Mouse (Mus musculus) hindbrain, embryonic 10.5 days (tissue): ENCODE measurements around the gene Tspan4. TPM values are rescaled to one million over a fixed set of nuclear protein-coding genes. Genes with fewer than 3 reads are reported as not detected.

ENCODE experiments used
- DNase-seq: peaks from one replicate; pipeline ENCODE4 v3.0.0-alpha.2; 2017; ENCODE audit warnings: low spot score
- H3K27ac ChIP-seq: fragments of 300-500 bp; sonication (generic); 2 replicates; pipeline ENCODE4 v1.5.1; 2016; ENCODE audit warnings: mild to moderate bottlenecking, moderate library complexity
- H3K27me3 ChIP-seq: fragments of 300-500 bp; sonication (generic); 2 replicates; pipeline ENCODE4 v1.6.1; 2016; ENCODE audit warnings: mild to moderate bottlenecking; ENCODE audit not compliant: poor library complexity, insufficient read depth, severe bottlenecking
- H3K36me3 ChIP-seq: fragments of 300-500 bp; sonication (generic); 2 replicates; pipeline ENCODE4 v1.6.1; 2016; ENCODE audit warnings: mild to moderate bottlenecking, moderate library complexity
- H3K4me1 ChIP-seq: fragments of 300-500 bp; sonication (generic); replicated peaks from 2 replicates; pipeline ENCODE4 v1.6.1; 2016; ENCODE audit warnings: mild to moderate bottlenecking
- H3K4me3 ChIP-seq: fragments of 300-500 bp; sonication (generic); 2 replicates; pipeline ENCODE4 v1.5.1; 2016; ENCODE audit warnings: mild to moderate bottlenecking, moderate library complexity
- H3K9me3 ChIP-seq: fragments of 300-500 bp; sonication (generic); 2 replicates; pipeline ENCODE4 v1.6.1; 2016; ENCODE audit warnings: mild to moderate bottlenecking, moderate library complexity
- WGBS: fragments of 180-500 bp; shearing (Covaris S2); methylation state at CpG from one replicate; pipeline ENCODE4 v1.1.7; 2016; 5-methylcytosine and 5-hydroxymethylcytosine counted together
- polyA plus RNA-seq: library from polyadenylated mRNA; unstranded; fragments of >200 nt; fragmentation: Nextera tagmentation; extraction: Ambion mirVana; gene quantifications from 2 replicates; pipeline ENCODE4 v1.2.1, GENCODE M21; 2016

Gene Tspan4
- polyA plus RNA-seq, 1 experiment from 2014 or later, result 38.6 TPM

DNA sequence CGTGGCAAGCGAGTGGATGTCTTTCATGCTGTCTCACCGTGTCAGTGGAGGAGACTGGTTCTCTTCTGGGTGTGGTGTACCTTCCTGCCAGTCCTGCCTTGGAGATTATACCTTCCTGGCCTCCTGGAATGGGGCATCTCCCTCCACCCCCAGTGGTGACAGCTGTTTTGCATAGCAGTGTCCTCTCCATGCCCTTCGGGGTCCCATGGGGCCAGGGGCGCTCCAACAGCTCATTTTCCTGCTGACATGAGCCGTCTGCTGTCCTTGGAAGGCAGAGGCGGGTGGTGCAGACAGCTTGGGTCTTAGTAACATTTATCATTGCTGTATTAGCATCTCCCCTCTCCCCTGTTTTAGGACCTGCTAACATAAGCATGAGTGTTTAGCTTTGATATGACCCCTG is 12.1 kb downstream of the Tspan4 start:
- H3K4me1 ChIP-seq, result peaks cover 30% of the 10 kb centered on the region
- H3K27me3 ChIP-seq, result peaks cover 25% of the 10 kb centered on the region
- WGBS, result 81% methylated on average over 7 of the region's 7 CpGs
- peaks cover 15% of the 10 kb centered on the region for H3K36me3 ChIP-seq
- no peak overlapping the region for H3K27ac ChIP-seq
- H3K4me3 ChIP-seq, result no peak overlapping the region
- DNase-seq, result no peak
- no peaks in the 10 kb centered on the region for H3K9me3 ChIP-seq

DNA sequence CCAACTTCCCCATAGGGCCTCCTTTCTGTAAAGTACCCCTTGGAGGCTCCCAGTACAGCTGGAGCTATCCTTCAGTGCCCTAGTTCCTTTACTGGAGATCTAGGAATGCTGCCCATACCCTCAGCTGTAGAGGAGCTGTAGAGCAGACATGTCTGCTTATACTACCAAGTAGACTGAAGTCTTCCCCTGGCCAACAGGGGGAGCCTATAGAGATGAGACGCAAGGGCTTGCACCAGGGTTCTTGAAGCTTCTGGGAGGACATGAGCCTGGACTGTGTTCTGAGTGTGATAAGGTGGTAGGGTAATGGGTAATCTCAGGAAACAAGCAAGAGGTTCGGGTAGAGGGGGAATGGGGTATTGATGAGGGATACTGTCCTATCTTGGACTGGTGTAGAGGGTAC is 16.1 kb downstream of the Tspan4 start:
- 82% methylated on average over 2 of the region's 2 CpGs for WGBS
- Histone ChIP-seq H3K4me1 (peaks cover 5% of the 10 kb centered on the region; the same call in 1 of the 2 replicates), H3K4me3 (no peak overlapping the region), H3K27ac (no peak overlapping the region), H3K9me3 (no peaks in the 10 kb centered on the region), H3K36me3 (peaks cover 46% of the 10 kb centered on the region), H3K27me3 (no peaks in the 10 kb centered on the region)
- no peak for DNase-seq

- no peaks in the 10 kb centered on the region for H3K27me3 ChIP-seq
- H3K9me3 ChIP-seq, result no peaks in the 10 kb centered on the region
- no peak for DNase-seq
- H3K4me1 ChIP-seq, result no peaks in the 10 kb centered on the region
- 88% methylated on average over 5 of the region's 5 CpGs for WGBS
- no peak overlapping the region for H3K27ac ChIP-seq
- no peak overlapping the region for H3K4me3 ChIP-seq
- peaks cover 51% of the 10 kb centered on the region for H3K36me3 ChIP-seq
These were observed 17.7 kb downstream of the Tspan4 start for GRCm38 (mm10) chr7:141492738-141493137.

DNA sequence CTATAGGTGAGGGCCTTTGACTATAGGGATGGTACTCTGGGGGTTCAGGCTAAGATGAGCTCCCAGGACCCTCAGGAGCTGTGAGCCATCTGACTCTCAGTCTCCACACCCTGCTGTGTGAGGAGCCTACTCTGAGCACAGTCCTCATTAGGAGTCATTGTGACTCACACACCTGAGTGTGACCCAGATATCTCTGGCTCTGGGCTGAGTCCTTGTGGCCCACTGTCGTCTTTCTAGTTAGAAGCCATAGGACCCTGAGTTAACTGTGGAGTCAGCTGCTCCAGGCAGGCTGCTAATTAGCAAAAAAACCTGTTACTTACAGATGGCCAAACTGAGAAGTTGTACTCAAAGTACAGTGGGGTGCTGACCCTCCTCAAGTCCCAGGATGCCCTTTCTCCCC is 18.7 kb downstream of the Tspan4 start:
- Histone ChIP-seq H3K4me3 (no peak overlapping the region), H3K9me3 (no peaks in the 10 kb centered on the region), H3K27ac (no peak overlapping the region), H3K27me3 (no peaks in the 10 kb centered on the region), H3K36me3 (peaks cover 51% of the 10 kb centered on the region), H3K4me1 (no peaks in the 10 kb centered on the region)
- DNase-seq, result no peak
- WGBS, result 78% methylated on average over 1 of the region's 1 CpGs

- 81% methylated on average over 2 of the region's 2 CpGs for WGBS
- Histone ChIP-seq H3K4me3 (no peak overlapping the region), H3K9me3 (no peaks in the 10 kb centered on the region), H3K36me3 (peaks cover 62% of the 10 kb centered on the region), H3K4me1 (no peaks in the 10 kb centered on the region), H3K27ac (no peak overlapping the region), H3K27me3 (no peaks in the 10 kb centered on the region)
- DNase-seq, result no peak
These were observed 20.3 kb downstream of the Tspan4 start for GRCm38 (mm10) chr7:141495379-141495778.

- DNase-seq, result no peak
- no peaks in the 10 kb centered on the region for H3K27me3 ChIP-seq
- peaks cover 61% of the 10 kb centered on the region for H3K36me3 ChIP-seq
- no peaks in the 10 kb centered on the region for H3K4me1 ChIP-seq
- no peak overlapping the region for H3K4me3 ChIP-seq
- no peak overlapping the region for H3K27ac ChIP-seq
- no peaks in the 10 kb centered on the region for H3K9me3 ChIP-seq
- WGBS, result 93% methylated on average over 4 of the region's 4 CpGs
These were observed 20.9 kb downstream of the Tspan4 start for GRCm38 (mm10) chr7:141495940-141496339.

DNA sequence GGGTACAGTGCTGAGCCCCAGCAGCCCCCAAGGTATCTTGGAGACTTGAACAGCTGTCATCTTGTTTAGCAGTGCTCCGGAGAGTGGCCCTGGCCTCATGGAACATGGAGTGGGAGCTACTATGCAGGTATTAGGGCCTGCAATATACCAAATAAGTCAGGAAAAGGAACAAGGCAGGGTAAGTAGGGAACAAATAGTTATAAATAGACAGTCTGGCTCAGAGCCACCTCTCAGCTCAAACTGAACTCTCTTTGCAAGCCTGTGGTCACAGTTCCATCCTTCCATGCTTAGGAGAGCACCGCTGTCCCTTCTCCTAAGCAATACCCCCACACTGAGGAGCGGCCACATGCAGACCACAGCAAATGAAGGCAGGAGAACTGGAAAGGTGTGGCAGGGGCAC is 22.6 kb downstream of the Tspan4 start:
- H3K27ac ChIP-seq, result no peak overlapping the region
- no peak for DNase-seq
- H3K36me3 ChIP-seq, result peaks cover 52% of the 10 kb centered on the region
- WGBS, result 93% methylated on average over 3 of the region's 3 CpGs
- H3K27me3 ChIP-seq, result no peaks in the 10 kb centered on the region
- no peak overlapping the region for H3K4me3 ChIP-seq
- H3K4me1 ChIP-seq, result no peaks in the 10 kb centered on the region
- no peaks in the 10 kb centered on the region for H3K9me3 ChIP-seq

DNA sequence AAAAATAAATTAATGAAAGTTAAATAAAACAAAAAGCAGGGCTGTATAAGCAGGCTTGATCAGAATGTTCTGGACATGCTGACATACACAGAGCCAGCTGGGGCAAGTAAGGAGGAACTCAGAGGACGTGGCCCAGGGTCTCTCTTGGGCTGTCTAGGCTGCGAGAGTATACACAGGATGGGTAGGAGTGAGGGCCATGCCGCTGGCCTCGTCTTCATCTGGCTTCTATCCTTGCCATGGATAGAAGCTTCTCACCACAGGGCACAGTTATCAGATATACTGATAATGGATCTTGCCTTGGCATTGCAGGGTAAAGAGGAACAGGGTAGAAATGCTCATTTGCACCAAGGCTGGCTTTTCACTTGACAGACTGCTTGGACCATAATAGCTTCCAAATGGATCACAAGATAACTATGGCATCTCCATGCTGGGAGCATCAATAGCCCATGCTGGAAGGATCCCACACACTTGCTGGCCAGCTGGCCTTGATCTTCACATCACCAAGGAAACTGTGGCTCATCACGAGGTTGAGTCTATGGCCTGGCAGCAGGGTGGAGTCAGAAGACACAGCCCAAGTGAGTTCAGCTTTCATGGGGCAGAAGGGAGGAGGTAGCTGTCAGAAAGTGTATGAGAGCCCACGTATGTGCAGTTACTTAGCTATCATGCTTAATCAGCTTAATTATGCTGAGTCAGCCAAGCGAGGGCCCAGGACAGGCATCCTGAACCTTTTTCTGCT is 26.9 kb downstream of the Tspan4 start:
- Histone ChIP-seq H3K4me3 (no peak overlapping the region), H3K36me3 (peaks cover 32% of the 10 kb centered on the region), H3K27ac (no peak overlapping the region), H3K9me3 (no peaks in the 10 kb centered on the region), H3K4me1 (0 out of 2 replicates have a peak, but pooled peaks cover 6% of the 10 kb centered on the region), H3K27me3 (no peaks in the 10 kb centered on the region)
- 88% methylated on average over 7 of the region's 7 CpGs for WGBS
- no peak for DNase-seq

GRCm38 (mm10) chr7:141502556-141502905 is 27.5 kb downstream of the Tspan4 start:
- Histone ChIP-seq H3K36me3 (peaks cover 37% of the 10 kb centered on the region), H3K9me3 (no peaks in the 10 kb centered on the region), H3K27ac (no peak overlapping the region), H3K4me3 (no peak overlapping the region), H3K4me1 (0 out of 2 replicates have a peak, but pooled peaks cover 6% of the 10 kb centered on the region), H3K27me3 (no peaks in the 10 kb centered on the region)
- DNase-seq, result no peak
- WGBS, result 95% methylated on average over 5 of the region's 5 CpGs

DNA sequence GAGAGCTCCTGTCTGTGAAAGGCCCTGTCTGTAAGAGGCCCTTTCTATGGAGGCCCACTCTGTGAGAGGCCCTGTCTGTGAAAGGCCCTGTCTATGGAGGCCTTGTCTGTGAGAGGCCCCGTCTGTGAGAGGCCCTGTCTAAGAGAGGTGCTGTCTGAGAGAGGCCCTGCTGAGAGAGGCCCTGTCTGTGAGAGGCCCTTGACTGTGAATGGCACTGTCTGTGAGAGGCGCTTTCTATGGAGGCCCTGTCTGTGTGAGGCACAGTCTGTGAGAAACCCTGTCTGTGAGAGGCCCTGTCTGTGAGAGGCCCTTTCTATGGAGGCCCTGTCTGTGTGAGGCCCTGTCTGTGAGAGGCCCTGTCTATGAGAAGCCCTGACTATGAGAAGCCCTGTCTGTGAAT is 31.2 kb downstream of the Tspan4 start:
- Histone ChIP-seq H3K36me3 (peaks cover 43% of the 10 kb centered on the region), H3K27me3 (no peaks in the 10 kb centered on the region), H3K4me3 (no peak overlapping the region), H3K27ac (peak overlapping the region; percentile 83), H3K9me3 (no peaks in the 10 kb centered on the region), H3K4me1 (peaks cover 25% of the 10 kb centered on the region)
- no peak for DNase-seq
- 77% methylated on average over 2 of the region's 2 CpGs for WGBS

DNA sequence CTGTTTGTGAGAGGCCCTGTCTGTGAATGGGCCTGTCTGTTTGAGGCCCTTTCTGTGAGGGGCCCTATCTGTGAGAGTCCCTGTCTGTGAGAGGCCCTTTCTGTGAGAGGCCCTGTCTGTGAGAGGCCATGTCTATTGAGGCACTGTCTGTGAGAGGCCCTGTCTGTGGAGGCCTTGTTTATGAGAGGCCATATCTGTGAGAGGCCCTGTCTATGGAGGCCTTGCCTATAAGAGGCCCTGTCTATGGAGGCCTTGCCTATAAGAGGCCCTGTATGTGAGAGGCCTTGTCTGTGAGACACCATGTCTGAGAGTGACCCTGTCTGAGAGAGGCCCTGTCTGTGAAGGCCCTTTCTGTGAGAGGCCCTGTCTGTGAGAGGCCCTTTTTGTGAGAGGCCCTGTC is 33.1 kb downstream of the Tspan4 start:
- Histone ChIP-seq H3K36me3 (peaks cover 32% of the 10 kb centered on the region), H3K4me3 (no peak overlapping the region)

DNA sequence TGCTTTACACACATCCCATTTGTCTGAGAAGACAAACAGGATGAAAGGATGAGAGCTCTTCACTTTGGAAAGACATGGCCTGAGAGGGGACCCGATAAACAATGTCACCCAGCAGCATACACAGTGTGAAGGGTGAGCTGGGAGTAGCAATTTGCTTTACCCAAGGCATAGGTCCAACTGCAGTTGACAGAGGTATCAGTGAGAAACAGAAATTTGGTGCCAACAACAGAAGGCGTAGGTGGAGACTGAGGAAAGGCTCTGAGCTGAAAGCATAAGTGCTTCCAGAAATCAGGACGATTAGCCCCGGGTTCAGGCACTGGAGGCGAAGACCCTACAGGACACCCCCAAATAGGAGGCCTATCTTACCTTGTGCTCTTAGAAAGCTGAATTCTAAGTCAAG is 35.2 kb downstream of the Tspan4 start:
- no peaks in the 10 kb centered on the region for H3K9me3 ChIP-seq
- H3K36me3 ChIP-seq, result peaks cover 46% of the 10 kb centered on the region
- H3K4me3 ChIP-seq, result no peak overlapping the region
- no peak for DNase-seq
- H3K27ac ChIP-seq, result no peak overlapping the region
- H3K4me1 ChIP-seq, result peaks cover 26% of the 10 kb centered on the region
- H3K27me3 ChIP-seq, result no peaks in the 10 kb centered on the region
- WGBS, result 92% methylated on average over 5 of the region's 5 CpGs

More for the DNA sequence above, 33.1 kb downstream of the Tspan4 start:
- no peaks in the 10 kb centered on the region for H3K9me3 ChIP-seq
- H3K4me1 ChIP-seq, result peaks cover 26% of the 10 kb centered on the region
- peak; percentile 15 for DNase-seq
- peak overlapping the region; percentile 83 for H3K27ac ChIP-seq
- no peaks in the 10 kb centered on the region for H3K27me3 ChIP-seq

GRCm38 (mm10) chr7:141510681-141511191 is 35.7 kb downstream of the Tspan4 start:
- Histone ChIP-seq H3K27me3 (no peaks in the 10 kb centered on the region), H3K4me1 (peaks cover 26% of the 10 kb centered on the region), H3K36me3 (peaks cover 50% of the 10 kb centered on the region), H3K4me3 (no peak overlapping the region), H3K9me3 (no peaks in the 10 kb centered on the region), H3K27ac (peak overlapping the region; percentile 50; the same call in 1 of the 2 replicates)
- no peak for DNase-seq
- WGBS, result 67% methylated on average over 8 of the region's 8 CpGs
